Mouse (Mus musculus) adrenal gland, postnatal 4 days (tissue): ENCODE measurements around the gene Mief1. TPM values are rescaled to one million over a fixed set of nuclear protein-coding genes. Genes with fewer than 3 reads are reported as not detected.

ENCODE experiments used
- DNase-seq, 2 experiments: peaks; one replicate each; pipeline ENCODE4 v3.0.0; 2021 to 2022; ENCODE audit warnings: low spot score in 2 of 2, mixed read lengths in 2 of 2
- total RNA-seq, 2 experiments: library from RNA; stranded (reverse); gene quantifications; 2 replicates each; pipeline ENCODE4 v1.2.3; 2021

Gene Mief1
- total RNA-seq, 2 experiments from 2014 or later = 41.9 to 46.6 TPM

- no peak for DNase-seq
Measured at GRCm38 (mm10) chr15:80261100-80261499, 27.3 kb downstream of the Mief1 start.

- DNase-seq = peak; percentile 65 to 78
Measured at GRCm38 (mm10) chr15:80263610-80264575, 30.1 kb downstream of the Mief1 start, which contains the start of gene Rps19bp1. Gene Rps19bp1, minus strand, starts transcription at chr15:80264315.

DNA sequence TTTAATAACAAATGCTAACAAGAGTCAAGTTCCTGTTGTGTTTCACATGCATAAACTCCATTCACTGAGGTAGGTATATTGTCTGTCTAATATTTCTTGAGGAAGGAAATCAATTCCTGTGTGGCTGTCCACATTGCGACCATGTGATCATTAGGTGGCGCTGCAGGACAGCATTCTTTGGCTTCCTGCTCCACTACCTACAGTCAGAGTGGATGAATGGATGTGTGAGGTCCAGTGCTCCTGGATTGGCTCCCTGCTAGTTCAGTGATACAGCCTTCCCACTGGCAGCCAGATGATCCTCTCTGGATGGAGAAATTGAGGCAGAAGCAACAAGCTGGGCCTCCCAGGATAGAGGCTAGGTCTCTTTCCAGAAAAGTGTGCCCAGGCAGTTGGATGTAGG lies 32.5 kb downstream of the Mief1 start:
- DNase-seq = peak in 1 of 2 experiments; percentile 57

- DNase-seq = no peak
Measured at GRCm38 (mm10) chr15:80271858-80272396, 38.1 kb downstream of the Mief1 start.

GRCm38 (mm10) chr15:80277107-80277506 lies 43.3 kb downstream of the Mief1 start:
- no peak for DNase-seq

DNA sequence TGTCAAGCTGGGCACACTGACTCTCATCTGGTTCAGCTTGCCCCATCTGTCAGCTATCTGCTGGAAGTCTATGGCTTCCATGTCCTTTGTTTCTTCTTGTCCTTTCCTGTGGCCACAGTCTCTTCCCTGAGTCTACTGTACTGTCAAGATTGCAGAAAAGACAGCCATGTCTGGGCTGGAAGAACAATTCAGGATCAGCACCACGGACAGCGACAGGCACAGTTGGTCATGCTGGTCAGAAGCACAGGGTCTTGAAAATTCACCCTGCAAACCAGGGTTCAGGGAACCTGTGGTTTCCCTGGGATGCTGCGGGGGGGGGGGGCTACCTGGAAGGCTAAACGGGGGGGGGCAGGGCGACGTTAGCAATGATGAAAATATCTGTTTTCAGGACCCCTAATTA lies 43.8 kb downstream of the Mief1 start:
- no peak for DNase-seq

DNA sequence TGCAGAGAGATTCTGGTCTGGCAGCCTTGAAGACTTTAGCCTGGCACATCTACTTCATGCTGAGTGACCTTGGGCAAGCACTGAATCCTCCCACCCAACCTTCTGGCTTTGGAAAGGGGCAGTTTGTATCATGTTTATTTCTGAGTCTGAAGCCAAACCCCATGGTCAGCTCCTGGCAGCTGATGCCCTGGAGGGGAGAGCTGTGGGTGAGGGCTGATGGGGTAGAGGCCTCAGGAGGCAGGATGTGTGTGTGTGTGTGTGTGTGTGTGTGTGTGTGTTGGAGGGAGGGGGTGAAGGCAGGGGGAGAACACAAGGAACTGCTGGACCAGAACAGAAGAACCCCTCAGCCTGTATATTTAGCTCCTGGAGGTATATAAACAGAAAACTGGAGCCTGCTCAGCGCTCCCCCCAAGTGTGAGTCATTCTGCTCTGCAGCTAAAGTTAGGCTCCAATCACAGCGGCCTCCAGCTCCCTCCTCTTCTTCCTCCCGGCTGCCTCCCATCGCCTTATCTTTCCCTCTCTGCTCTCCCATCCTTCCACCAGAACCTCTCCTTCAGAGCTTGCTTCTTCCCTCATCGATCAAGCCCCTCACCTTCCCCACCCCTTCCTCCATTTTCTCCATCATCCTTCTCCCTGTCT lies 44.4 kb downstream of the Mief1 start:
- no peak for DNase-seq

DNA sequence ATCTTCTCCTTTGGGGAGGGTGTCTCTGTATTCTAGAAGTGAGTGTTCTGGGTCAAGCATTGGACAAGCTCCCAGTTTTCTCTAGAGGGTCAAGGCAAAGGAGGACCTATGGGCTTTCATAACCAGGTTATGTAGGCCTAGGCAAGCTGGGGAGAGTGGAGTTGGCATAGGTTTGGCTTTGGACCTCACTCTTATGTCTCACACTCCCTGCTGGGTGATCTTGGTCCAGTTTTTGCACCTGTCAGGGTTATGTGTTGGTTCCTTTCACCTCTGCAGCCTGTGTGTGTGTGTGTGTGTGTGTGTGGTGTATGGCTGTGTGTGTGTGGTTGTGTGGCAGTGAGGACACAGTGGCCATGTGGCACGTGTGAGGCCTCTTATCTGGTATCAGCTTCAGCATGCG lies 45.2 kb downstream of the Mief1 start:
- DNase-seq = no peak

DNA sequence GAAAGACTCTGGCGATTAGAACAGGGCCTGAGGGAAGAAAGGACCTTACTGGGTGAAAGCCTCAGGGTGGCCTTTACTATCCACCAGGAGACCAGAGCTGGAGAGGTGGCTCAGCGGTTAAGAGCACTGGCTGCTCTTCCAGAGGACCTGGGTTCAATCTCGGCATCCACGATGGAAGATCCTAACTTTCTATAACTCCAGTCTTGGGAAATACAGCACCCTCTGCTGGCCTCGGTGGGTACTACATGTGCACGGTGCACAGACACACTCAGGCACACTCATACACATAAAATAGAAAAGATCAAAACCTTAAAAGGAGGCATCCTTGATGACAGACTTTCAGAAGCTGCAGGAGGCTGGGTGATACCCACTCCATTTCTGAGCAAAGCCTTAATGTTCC lies 46.8 kb downstream of the Mief1 start:
- DNase-seq = no peak

GRCm38 (mm10) chr15:80286851-80287415 lies 53.1 kb downstream of the Mief1 start, which contains the start of gene Cacna1i:
Gene Cacna1i, plus strand, starts transcription at chr15:80287238.
- no peak for DNase-seq

DNA sequence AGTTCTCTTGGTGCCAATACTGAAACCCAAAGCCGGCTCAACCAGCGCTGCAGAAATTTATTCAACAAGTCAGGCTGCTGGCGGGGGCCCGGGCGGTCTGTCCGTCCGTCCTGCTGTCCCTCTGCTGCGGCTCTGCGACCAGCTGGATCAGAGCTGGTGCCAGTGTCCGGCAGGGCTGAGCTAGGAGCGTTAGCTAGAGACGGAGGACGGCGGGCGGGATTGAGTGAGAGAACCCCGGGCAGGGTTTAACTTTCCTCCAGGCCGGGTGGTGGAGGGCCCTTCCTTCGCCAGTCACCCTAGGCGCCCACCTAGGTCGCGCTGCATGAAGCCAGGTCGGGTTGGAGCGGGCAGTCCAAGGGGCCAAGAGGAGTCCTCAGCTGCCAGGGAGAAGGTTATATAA lies 54.2 kb downstream of the Mief1 start:
- DNase-seq = no peak

GRCm38 (mm10) chr15:80289436-80289835 lies 55.6 kb downstream of the Mief1 start:
- peak; percentile 36 to 49 for DNase-seq

GRCm38 (mm10) chr15:80297146-80297545 lies 63.3 kb downstream of the Mief1 start:
- no peak for DNase-seq

Other genes with a start within 250 kb of the Mief1 start
- 10 to 100 TPM; 31.3 to 35.1 TPM for gene Pdgfb, start 219.0 kb upstream of the Mief1 start, total RNA-seq
- gene Syngr1, start 142.7 kb upstream of the Mief1 start, total RNA-seq = 10 to 100 TPM; 26.4 to 27.6 TPM
- 100 to 1,000 TPM; 927 to 955 TPM for gene Rpl3, start 142.2 kb upstream of the Mief1 start, total RNA-seq
- gene Tab1, start 100.9 kb upstream of the Mief1 start, total RNA-seq = 10 to 100 TPM; 37.6 to 37.8 TPM
- gene Mgat3, start 60.3 kb upstream of the Mief1 start, total RNA-seq = 10 to 100 TPM; 12.4 to 15.4 TPM
- 1 to 10 TPM; 7.3 to 8.9 TPM for gene AC140267.1, start 1.8 kb downstream of the Mief1 start, total RNA-seq
- gene Atf4, start 21.2 kb downstream of the Mief1 start, total RNA-seq = 100 to 1,000 TPM; 145 to 157 TPM
- gene Rps19bp1, start 30.3 kb downstream of the Mief1 start, total RNA-seq = 10 to 100 TPM; 35.7 to 41.1 TPM
- gene Cacna1i, start 53.2 kb downstream of the Mief1 start, total RNA-seq = 1 to 10 TPM; 1.2 to 1.3 TPM